Mouse (Mus musculus): Measurements from ENCODE around the gene Mgst1.

- TF ChIP-seq POLR2A (IDR thresholded peaks at IDR 0.05; ENCODE audit: control insufficient read depth, low read depth, low read length), result no peak
- no peak for TF ChIP-seq CTCF (IDR thresholded peaks at IDR 0.05; ENCODE audit: control insufficient read depth, insufficient read depth, insufficient replicate concordance, low read depth, low read length)
Measured at GRCm38 (mm10) chr6:138099646-138100045, 40.5 kb upstream of the Mgst1 start.
